Mouse (Mus musculus) v-Abl transformed pro-B cells (cell line): ENCODE results near the gene Epsti1.
"Not testable (repeated sequence)": the region's sequence is repeated elsewhere in the genome, so short reads cannot be mapped to it uniquely, and the experiment has no call there.

ENCODE experiments used
- in situ Hi-C, 2 experiments: fragments of 400-800 bp; cut with MboI; formaldehyde crosslinking; loops; one replicate each; pipeline ENCODE4 v1.15.1; 2025; ENCODE audit not compliant: unreplicated experiment in 2 of 2

Gene Epsti1

GRCm38 (mm10) chr14:77904171-77904762 is at the start of gene Epsti1:
Gene Epsti1, plus strand, starts transcription at chr14:77904239.
- in situ Hi-C loops: loop anchor here in 1 of 2 experiments (10.0 kb wide), 1 partner anchor 59 kb away; no protein-coding TSS in a partner anchor

- in situ Hi-C loops: loop anchor here in 1 of 2 experiments (25.0 kb wide), 1 partner anchor 1173 kb away; no protein-coding TSS in a partner anchor
These were observed 44.1 kb upstream of the Epsti1 start for GRCm38 (mm10) chr14:77859894-77860293.

- in situ Hi-C loops: loop anchor here in 1 of 2 experiments (25.0 kb wide), 1 partner anchor 1174 kb away; no protein-coding TSS in a partner anchor
These were observed 43.0 kb upstream of the Epsti1 start for GRCm38 (mm10) chr14:77860841-77861560.

DNA sequence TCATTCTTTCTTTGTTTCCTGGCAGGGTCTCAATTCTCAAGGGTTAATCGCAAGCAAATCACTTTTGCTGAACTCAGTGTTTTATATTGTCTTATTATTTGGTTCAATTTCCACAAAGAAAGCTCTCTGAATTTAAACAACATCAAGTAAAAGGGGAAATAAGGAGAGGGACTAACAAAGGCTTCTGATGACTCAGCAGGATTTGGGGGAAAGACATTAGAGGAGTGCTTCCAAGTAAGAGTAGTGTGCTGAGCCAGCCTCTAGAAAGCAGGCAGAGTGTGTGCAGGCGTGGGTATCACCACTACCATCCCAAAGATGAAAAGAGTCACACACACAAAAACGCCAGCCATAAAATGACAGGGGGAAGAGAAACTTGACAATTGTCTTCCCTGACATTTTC is 40.0 kb upstream of the Epsti1 start:
- in situ Hi-C loops: loop anchor here in 1 of 2 experiments (25.0 kb wide), 1 partner anchor 1177 kb away; no protein-coding TSS in a partner anchor

GRCm38 (mm10) chr14:77864510-77864909 is 39.5 kb upstream of the Epsti1 start:
- in situ Hi-C loops: loop anchor here in 1 of 2 experiments (25.0 kb wide), 1 partner anchor 1177 kb away; no protein-coding TSS in a partner anchor

DNA sequence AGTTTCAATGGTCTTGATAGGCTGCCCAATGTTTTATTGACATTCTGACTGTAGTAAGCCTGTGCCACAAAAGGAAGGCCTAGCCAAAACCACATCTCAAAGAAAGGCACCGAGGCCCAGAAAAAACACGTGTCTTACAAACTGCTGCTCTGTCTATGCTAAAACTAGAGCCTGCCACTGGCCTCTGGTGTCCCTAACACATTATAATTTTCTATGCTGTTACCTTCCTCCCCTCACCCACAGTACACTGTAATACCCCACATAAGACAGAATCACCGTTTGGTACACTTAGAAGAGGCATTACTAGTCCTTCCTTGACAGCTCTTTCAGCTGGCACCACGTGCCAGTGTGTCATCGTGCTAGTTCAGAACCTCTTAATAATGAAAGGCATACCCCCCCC is 36.4 kb upstream of the Epsti1 start:
- in situ Hi-C loops: loop anchor here in 1 of 2 experiments (25.0 kb wide), 1 partner anchor 1180 kb away; no protein-coding TSS in a partner anchor

DNA sequence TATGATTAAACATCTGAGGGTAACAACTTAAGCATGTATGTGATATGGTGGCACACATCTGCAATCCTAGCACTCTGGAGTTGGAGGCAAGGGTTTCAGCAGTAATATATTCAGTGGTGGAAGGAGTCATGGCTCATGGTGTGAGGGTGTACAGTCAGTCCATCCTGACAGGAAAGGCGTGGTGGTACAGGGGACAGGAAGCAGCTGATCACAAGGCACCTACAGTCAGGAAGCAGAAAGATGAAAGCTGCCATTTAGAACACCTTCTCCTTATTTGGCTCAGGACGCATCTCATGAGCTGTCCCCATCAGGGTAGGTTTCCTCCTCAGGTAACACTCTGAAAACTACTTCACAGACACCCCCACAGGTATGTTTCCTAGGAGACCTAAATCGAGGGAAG is 33.1 kb upstream of the Epsti1 start:
- in situ Hi-C loops: loop anchor here in 1 of 2 experiments (25.0 kb wide), 1 partner anchor 1184 kb away; no protein-coding TSS in a partner anchor

GRCm38 (mm10) chr14:77871380-77871975 is 32.6 kb upstream of the Epsti1 start:
- in situ Hi-C loops: loop anchor here in 1 of 2 experiments (25.0 kb wide), 1 partner anchor 1184 kb away; no protein-coding TSS in a partner anchor

DNA sequence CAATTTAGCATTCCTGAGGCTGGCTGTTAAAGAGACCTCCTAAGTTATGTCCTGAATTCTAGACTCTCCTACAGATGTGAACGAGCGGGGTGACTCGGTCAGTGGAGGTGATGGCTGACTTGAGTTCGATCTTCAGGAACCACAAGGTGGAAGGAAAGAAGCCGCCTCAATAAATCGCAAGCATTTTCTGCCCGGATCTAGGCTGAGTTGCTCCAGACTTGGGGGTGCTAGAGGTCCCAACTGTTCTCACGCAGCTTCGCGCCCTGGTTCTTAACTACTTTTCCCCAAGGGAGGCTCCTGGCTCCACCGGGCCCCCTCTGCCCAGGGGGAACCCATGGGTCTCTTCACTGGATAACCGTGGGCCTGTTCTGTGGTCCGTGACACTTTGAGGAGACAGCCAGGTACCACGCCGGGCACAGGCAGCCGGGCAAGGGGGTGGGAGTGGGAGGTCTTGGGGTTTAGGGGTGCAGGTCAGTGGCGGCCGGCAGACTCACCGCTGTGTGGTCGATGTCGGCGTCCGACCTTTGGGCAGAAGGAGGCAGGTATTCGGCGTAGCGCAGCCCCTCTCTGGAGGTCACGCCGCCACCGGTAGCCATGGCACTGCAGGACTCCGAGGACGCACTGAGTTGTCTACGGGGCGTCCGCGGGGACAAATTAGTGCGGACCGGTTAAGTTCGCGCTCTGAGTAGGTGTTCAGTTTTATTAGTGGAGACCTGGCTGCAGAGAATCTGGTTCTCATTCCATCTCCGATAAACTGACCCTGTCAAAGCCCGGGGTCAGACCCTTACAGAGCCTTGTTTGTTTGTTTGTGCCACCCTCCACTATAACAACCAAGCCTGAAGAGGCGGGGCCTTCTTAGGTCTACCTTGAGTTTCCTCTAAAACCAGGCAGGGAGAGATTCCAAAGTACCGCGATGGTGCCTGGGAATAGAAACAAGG is 29.5 kb upstream of the Epsti1 start, which contains the start of gene Dnajc15:
Dnajc15 (minus strand) TSS at position 822 of the 938 bp plus-strand sequence.
- in situ Hi-C loops: loop anchor here in 1 of 2 experiments (25.0 kb wide), 1 partner anchor 1187 kb away; no protein-coding TSS in a partner anchor

DNA sequence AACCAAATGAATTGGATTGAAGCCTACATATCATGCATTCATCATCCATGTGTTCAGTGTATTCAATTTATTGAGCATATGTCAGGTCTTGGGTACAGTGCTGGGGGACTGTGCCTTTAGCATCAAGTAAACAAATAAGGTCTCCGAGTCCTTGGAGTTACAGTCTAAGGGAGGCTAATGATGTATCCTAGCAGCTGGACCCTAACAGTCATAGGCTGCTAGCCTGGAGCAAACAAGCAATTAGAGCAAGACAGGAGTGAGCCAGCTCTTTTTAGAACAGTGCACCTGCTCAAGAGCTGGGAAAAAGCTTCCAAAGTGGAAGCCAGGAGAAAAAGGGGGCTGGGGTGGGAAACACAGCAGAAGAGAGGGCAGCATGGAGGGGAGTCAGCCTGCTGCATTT is 27.8 kb upstream of the Epsti1 start:
- in situ Hi-C loops: no loop called here

DNA sequence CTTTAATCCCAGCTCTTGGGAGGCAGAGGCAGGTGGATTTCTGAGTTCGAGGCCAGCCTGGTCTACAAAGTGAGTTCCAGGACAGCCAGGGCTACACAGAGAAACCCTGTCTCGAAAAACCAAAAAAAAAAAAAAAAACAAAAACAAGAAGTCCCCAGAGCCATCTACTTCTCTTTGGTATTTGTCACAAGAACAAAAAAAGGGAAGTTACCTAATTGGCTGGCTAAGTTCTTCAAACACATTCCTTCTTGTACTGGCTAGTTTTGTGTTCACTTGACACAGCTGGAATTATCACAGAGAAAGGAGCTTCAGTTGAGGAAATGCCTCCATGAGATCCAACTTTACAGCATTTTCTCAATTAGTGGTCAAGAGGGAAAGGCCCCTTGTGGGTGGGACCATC is 26.2 kb upstream of the Epsti1 start:
- in situ Hi-C loops: not testable (repeated sequence)

GRCm38 (mm10) chr14:77881998-77882397 is 22.0 kb upstream of the Epsti1 start:
- in situ Hi-C loops: no loop called here

- in situ Hi-C loops: no loop called here
These were observed 21.4 kb upstream of the Epsti1 start for GRCm38 (mm10) chr14:77882669-77883068.

- in situ Hi-C loops: no loop called here
These were observed 17.7 kb upstream of the Epsti1 start for GRCm38 (mm10) chr14:77886376-77886775.

- in situ Hi-C loops: no loop called here
These were observed 17.1 kb upstream of the Epsti1 start for GRCm38 (mm10) chr14:77886941-77887340.

- in situ Hi-C loops: no loop called here
These were observed 14.1 kb upstream of the Epsti1 start for GRCm38 (mm10) chr14:77889911-77890310.

DNA sequence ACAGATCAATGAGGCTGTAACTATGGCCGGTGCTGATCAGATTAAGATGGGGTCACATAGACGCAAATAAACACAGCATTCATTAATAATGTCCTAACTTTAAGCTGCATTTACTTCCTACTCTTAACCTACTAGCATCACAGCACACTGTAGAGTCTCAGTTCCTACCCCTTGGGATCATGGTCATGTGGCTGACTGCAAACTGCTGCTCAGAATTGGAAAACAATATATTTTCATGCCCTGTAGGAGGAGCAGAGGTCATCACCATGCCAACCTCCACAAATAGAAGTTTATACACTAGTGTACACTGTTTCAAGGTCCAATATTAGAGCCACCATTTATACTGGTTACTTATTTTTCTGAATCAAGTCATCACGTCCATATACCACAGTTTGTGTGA is 8.1 kb upstream of the Epsti1 start:
- in situ Hi-C loops: no loop called here

GRCm38 (mm10) chr14:77902541-77902940 is 1.5 kb upstream of the Epsti1 start:
- in situ Hi-C loops: loop anchor here in 1 of 2 experiments (10.0 kb wide), 1 partner anchor 58 kb away; no protein-coding TSS in a partner anchor

- in situ Hi-C loops: loop anchor here in 1 of 2 experiments (10.0 kb wide), 1 partner anchor 61 kb away; no protein-coding TSS in a partner anchor
These were observed 1.4 kb downstream of the Epsti1 start for GRCm38 (mm10) chr14:77905466-77905865.

- in situ Hi-C loops: loop anchor here in 1 of 2 experiments (10.0 kb wide), 1 partner anchor 62 kb away; no protein-coding TSS in a partner anchor
These were observed 2.5 kb downstream of the Epsti1 start for GRCm38 (mm10) chr14:77906586-77906985.
